In the genomic region with DNA sequence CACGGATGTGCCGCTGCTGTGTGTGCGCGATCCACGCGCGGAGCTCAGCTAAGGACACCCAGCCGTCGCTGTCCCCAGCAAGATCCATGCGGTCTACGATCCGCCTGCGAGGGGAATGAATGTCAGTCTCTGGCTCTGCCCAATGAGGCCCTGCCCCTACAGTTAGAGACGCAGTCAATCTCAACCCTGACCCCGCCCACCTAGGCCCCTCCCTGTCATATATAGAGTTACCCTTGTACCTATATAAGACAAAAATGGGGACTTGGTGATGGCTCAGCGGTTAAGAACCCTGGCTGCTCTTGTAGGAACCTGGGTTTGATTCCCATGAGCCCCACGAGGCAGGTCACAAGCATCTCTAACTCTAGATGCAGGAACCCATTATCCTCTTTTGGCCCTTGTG, we compare ENCODE assay signal across 12 mouse cellular contexts.
"Had no signal": no experiment of that assay in that cellular context is flagged by ENCODE, and none has a peak within 500 bp of the region (broad histone marks: within the 10 kb centered on the region; RNA-seq: fewer than 3 reads in every experiment).

No protein-coding gene starts in this region.

- H3K36me3 ChIP-seq: midbrain, embryonic 15.5 days had no signal

- H3K27me3 ChIP-seq: midbrain, embryonic 15.5 days; neural tube, embryonic 12.5 days had no signal

- H3K9me3 ChIP-seq: midbrain, embryonic 13.5 days; midbrain, embryonic 15.5 days; neural tube, embryonic 12.5 days had no signal

- H3K27ac ChIP-seq: macrophage; midbrain, embryonic 13.5 days; midbrain, embryonic 15.5 days; neural tube, embryonic 12.5 days had no signal

- H3K4me3 ChIP-seq: megakaryocyte, embryonic 14.5 days; midbrain, embryonic 13.5 days; midbrain, embryonic 15.5 days; neural tube, embryonic 12.5 days had no signal

- DNase-seq: lung, adult 18-20 months; lung, embryonic 14.5 days; lung, postnatal 10 days; right cerebral cortex, postnatal 14 days; thymus, adult 18-20 months; thymus, postnatal 14 days; thymus, postnatal 36 days had no signal

- ATAC-seq: midbrain, embryonic 13.5 days; midbrain, embryonic 15.5 days had no signal
